Mouse (Mus musculus): Measurements from ENCODE around the gene Usp48. TPM values are rescaled to one million over a fixed set of nuclear protein-coding genes. Genes with fewer than 3 reads are reported as not detected.

The Usp48 gene
- polyA plus RNA-seq, 1 experiment from 2014 or later, result 55.7 TPM

Other genes with a start within 250 kb of the Usp48 start
- gene Cdc42, start 236.0 kb upstream of the Usp48 start, polyA plus RNA-seq (2015; fragmentation: Nextera tagmentation; extraction: Ambion mirVana), result 975 and 1,060 TPM in 2 replicates
- gene Cela3a, start 184.0 kb upstream of the Usp48 start, polyA plus RNA-seq (2015; fragmentation: Nextera tagmentation; extraction: Ambion mirVana), result not detected in 2 replicates
- not detected in 2 replicates for gene Cela3b, start 163.2 kb upstream of the Usp48 start, polyA plus RNA-seq (2015; fragmentation: Nextera tagmentation; extraction: Ambion mirVana)
- gene 1700013G24Rik, start 140.5 kb upstream of the Usp48 start, polyA plus RNA-seq (2015; fragmentation: Nextera tagmentation; extraction: Ambion mirVana), result not detected in 2 replicates
- gene Hspg2, start 125.0 kb upstream of the Usp48 start, polyA plus RNA-seq (2015; fragmentation: Nextera tagmentation; extraction: Ambion mirVana), result 6.5 and 9.3 TPM in 2 replicates
- 0.57 and 0.99 TPM in 2 replicates for gene Ldlrad2, start 19.2 kb upstream of the Usp48 start, polyA plus RNA-seq (2015; fragmentation: Nextera tagmentation; extraction: Ambion mirVana)
- 119 and 120 TPM in 2 replicates for gene Rap1gap, start 71.0 kb downstream of the Usp48 start, polyA plus RNA-seq (2015; fragmentation: Nextera tagmentation; extraction: Ambion mirVana)
- 16.9 and 18.0 TPM in 2 replicates for gene Alpl, start 202.6 kb downstream of the Usp48 start, polyA plus RNA-seq (2015; fragmentation: Nextera tagmentation; extraction: Ambion mirVana)

Data from hindbrain, embryonic 16.5 days (tissue).